In the genomic region with DNA sequence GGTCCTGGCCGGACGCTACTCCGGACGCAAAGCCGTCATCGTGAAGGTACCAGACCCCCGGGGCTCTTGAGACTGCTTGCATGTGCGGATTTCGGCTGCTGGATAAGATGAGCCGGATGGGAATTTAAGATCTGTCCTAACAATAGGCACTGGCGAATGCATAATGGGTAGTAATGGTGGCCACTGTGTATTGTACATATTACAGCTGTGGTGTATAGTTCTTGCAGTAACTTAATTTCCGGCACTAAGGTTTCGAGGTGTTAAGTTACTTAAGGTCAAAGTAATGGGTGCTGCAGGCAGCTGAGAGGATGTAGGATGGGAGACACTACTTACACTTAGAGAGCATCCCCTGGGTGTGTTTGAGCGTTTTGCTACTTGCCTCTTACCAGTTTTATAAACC, we compare ENCODE assay signal across 8 mouse cellular contexts. TPM values are rescaled to one million over a fixed set of nuclear protein-coding genes. Genes with fewer than 3 reads are reported as not detected.
A peak's percentile ranks its signal among the peaks of the same experiment; 100 is the strongest.
DNase-seq lines count a peak whose midpoint lies in the region; ATAC-seq and TF ChIP-seq lines count a peak whose summit lies in the region.

No protein-coding gene starts in this region.

- H3K4me2 ChIP-seq in heart, embryonic 11.5 days: peak overlapping the region; percentile 94
- peak overlapping the region; percentile 97 for H3K4me2 ChIP-seq in forebrain, embryonic 13.5 days
- H3K4me2 ChIP-seq in liver, embryonic 16.5 days (ENCODE audit: low read depth, low read length): peak overlapping the region; percentile 72

- no peak for ATAC-seq in heart, embryonic 11.5 days (replicated peaks; ENCODE audit: insufficient number of reproducible peaks, low FRiP score, low TSS enrichment)
- no peak for ATAC-seq in forebrain, embryonic 13.5 days
- ATAC-seq in liver, embryonic 16.5 days (ENCODE audit: low read depth): no peak

- DNase-seq in heart, adult 18-20 months: no peak
- DNase-seq in ovary, adult 18-20 months (ENCODE audit: low spot score): no peak
- DNase-seq in thymus, adult 18-20 months: no peak
- no peak for DNase-seq in left cerebral cortex, adult 8-10 months (ENCODE audit: low spot score in 2 of 2)

- H3K79me3 ChIP-seq in C2C12 (ENCODE audit: low read depth): peaks cover 29% of the 10 kb centered on the region

- H3K36me3 ChIP-seq in heart, embryonic 11.5 days (ENCODE audit: control insufficient read depth, insufficient read depth, low read length): peaks cover 22% of the 10 kb centered on the region
- peaks cover 37% of the 10 kb centered on the region for H3K36me3 ChIP-seq in C2C12 (ENCODE audit: control insufficient read depth, insufficient read depth)
- H3K36me3 ChIP-seq in forebrain, embryonic 13.5 days (ENCODE audit: poor library complexity, severe bottlenecking): peaks cover 31% of the 10 kb centered on the region
- H3K36me3 ChIP-seq in liver, embryonic 16.5 days (ENCODE audit: control insufficient read depth, insufficient read depth): peaks cover 18% of the 10 kb centered on the region

- peak overlapping the region; percentile 93 for H3K9ac ChIP-seq in heart, embryonic 11.5 days (ENCODE audit: low read depth, low read length)
- H3K9ac ChIP-seq in forebrain, embryonic 13.5 days: peak overlapping the region; percentile 97
- H3K9ac ChIP-seq in liver, embryonic 16.5 days (ENCODE audit: low read depth, low read length): peak overlapping the region; percentile 86

- 1% methylated on average over 14 of the region's 14 CpGs for WGBS in heart, embryonic 11.5 days (ENCODE audit: insufficient replicate concordance)
- WGBS in forebrain, embryonic 13.5 days: under 1% methylated on average over 14 of the region's 14 CpGs
- WGBS in liver, embryonic 16.5 days (ENCODE audit: insufficient replicate concordance): under 1% methylated on average over 14 of the region's 14 CpGs

- peaks cover 34% of the 10 kb centered on the region for H3K79me2 ChIP-seq in C2C12 (ENCODE audit: control insufficient read depth, insufficient read depth)

- H3K9me3 ChIP-seq in heart, embryonic 11.5 days (replicated peaks; ENCODE audit: control insufficient read depth, low read length): no peaks in the 10 kb centered on the region
- H3K9me3 ChIP-seq in forebrain, embryonic 13.5 days (replicated peaks): no peaks in the 10 kb centered on the region
- no peaks in the 10 kb centered on the region for H3K9me3 ChIP-seq in liver, embryonic 16.5 days (replicated peaks; ENCODE audit: control insufficient read depth, low read length)

- peak overlapping the region; percentile 86 for H3ac ChIP-seq in C2C12 (ENCODE audit: control insufficient read depth, insufficient read length, low read depth)

- H3K4me1 ChIP-seq in heart, embryonic 11.5 days (ENCODE audit: control insufficient read depth, insufficient read depth, low read length): peaks cover 4% of the 10 kb centered on the region
- peaks cover 23% of the 10 kb centered on the region for H3K4me1 ChIP-seq in forebrain, embryonic 13.5 days
- peaks cover 20% of the 10 kb centered on the region for H3K4me1 ChIP-seq in liver, embryonic 16.5 days (ENCODE audit: control insufficient read depth, low read depth, low read length)

- H3K27me3 ChIP-seq in heart, embryonic 11.5 days (ENCODE audit: control insufficient read depth, insufficient read depth, low read length): no peaks in the 10 kb centered on the region
- no peaks in the 10 kb centered on the region for H3K27me3 ChIP-seq in C2C12 (ENCODE audit: control insufficient read depth, insufficient read depth, insufficient read length)
- H3K27me3 ChIP-seq in forebrain, embryonic 13.5 days: no peaks in the 10 kb centered on the region
- no peaks in the 10 kb centered on the region for H3K27me3 ChIP-seq in liver, embryonic 16.5 days (ENCODE audit: control insufficient read depth, insufficient read depth, low read depth, low read length)

- no peak for TF ChIP-seq CTCF in C2C12 (IDR thresholded peaks at IDR 0.05; ENCODE audit: control insufficient read depth, insufficient read depth, insufficient read length)

- H3K27ac ChIP-seq in heart, embryonic 11.5 days (ENCODE audit: low read depth, low read length): peak overlapping the region; percentile 94
- H3K27ac ChIP-seq in forebrain, embryonic 13.5 days: peak overlapping the region; percentile 92
- peak overlapping the region; percentile 72 for H3K27ac ChIP-seq in liver, embryonic 16.5 days (ENCODE audit: low read length)

- H3K4me3 ChIP-seq in heart, embryonic 11.5 days (ENCODE audit: low read depth, low read length): peak overlapping the region; percentile 79
- peak overlapping the region; percentile 95 for H3K4me3 ChIP-seq in C2C12 (ENCODE audit: insufficient read depth, poor library complexity, severe bottlenecking)
- peak overlapping the region; percentile 85 for H3K4me3 ChIP-seq in forebrain, embryonic 13.5 days
- peak overlapping the region; percentile 87 for H3K4me3 ChIP-seq in liver, embryonic 16.5 days (ENCODE audit: low read depth, low read length)

TF ChIP-seq in C2C12, 6 proteins besides CTCF, POLR2A, EP300 and RAD21:
- TF ChIP-seq MAX (IDR thresholded peaks at IDR 0.05) (no peak), FOSL1 (IDR thresholded peaks at IDR 0.05; ENCODE audit: insufficient read depth, low read length, poor library complexity, severe bottlenecking) (no peak), CEBPB (IDR thresholded peaks at IDR 0.05; ENCODE audit: low read depth) (no peak), MYOD1 (IDR thresholded peaks at IDR 0.05; ENCODE audit: control insufficient read depth, insufficient read length, low read depth) (no peak), MYOG (IDR thresholded peaks at IDR 0.05; ENCODE audit: control insufficient read depth, extremely low read depth, insufficient read length) (no peak), USF1 (IDR thresholded peaks at IDR 0.05; ENCODE audit: low read depth) (no peak)

RNA-seq across cellular contexts. Expression of gene Rpl27, which starts 0.7 kb away (rescaled TPM):
- 286 and 315 TPM in 2 replicates for polyA plus RNA-seq in heart, embryonic 11.5 days (2014; fragmentation: Nextera tagmentation; extraction: Ambion mirVana)
- 10 to 100 TPM; 45.0 to 48.0 TPM for total RNA-seq in heart, adult 18-20 months (2021)
- 2,812 TPM for polyA plus RNA-seq in C2C12 (2012; fragmentation: generic; extraction: Trizol)
- polyA plus RNA-seq in forebrain, embryonic 13.5 days (2015; fragmentation: Nextera tagmentation; extraction: Ambion mirVana): 338 and 387 TPM in 2 replicates
- polyA plus RNA-seq in liver, embryonic 16.5 days (2015; fragmentation: Nextera tagmentation; extraction: Ambion mirVana): 138 and 160 TPM in 2 replicates
- 10 to 100 TPM; 20.6 to 44.6 (median 32.7) TPM for total RNA-seq in left cerebral cortex, adult 8-10 months (2022)

RNA-seq across cellular contexts. Expression of gene Ifi35, which starts 5.4 kb away (rescaled TPM):
- 10.2 and 11.8 TPM in 2 replicates for polyA plus RNA-seq in heart, embryonic 11.5 days (2014; fragmentation: Nextera tagmentation; extraction: Ambion mirVana)
- 10 to 100 TPM; 14.0 to 16.2 TPM for total RNA-seq in heart, adult 18-20 months (2021)
- 23.4 TPM for polyA plus RNA-seq in C2C12 (2012; fragmentation: generic; extraction: Trizol)
- polyA plus RNA-seq in forebrain, embryonic 13.5 days (2015; fragmentation: Nextera tagmentation; extraction: Ambion mirVana): 2.3 and 2.5 TPM in 2 replicates
- polyA plus RNA-seq in liver, embryonic 16.5 days (2015; fragmentation: Nextera tagmentation; extraction: Ambion mirVana): 22.4 and 26.5 TPM in 2 replicates
- 1 to 10 TPM; 2.8 to 4.8 (median 3.3) TPM for total RNA-seq in left cerebral cortex, adult 8-10 months (2022)

RNA-seq across cellular contexts. Expression of gene Ptges3l, which starts 17.6 kb away (rescaled TPM):
- 75.3 and 82.6 TPM in 2 replicates for polyA plus RNA-seq in heart, embryonic 11.5 days (2014; fragmentation: Nextera tagmentation; extraction: Ambion mirVana)
- 10 to 100 TPM; 52.7 to 61.5 TPM for total RNA-seq in heart, adult 18-20 months (2021)
- 19.2 TPM for polyA plus RNA-seq in C2C12 (2012; fragmentation: generic; extraction: Trizol)
- polyA plus RNA-seq in forebrain, embryonic 13.5 days (2015; fragmentation: Nextera tagmentation; extraction: Ambion mirVana): 1.2 TPM in 2 replicates
- 0.82 and 2.0 TPM in 2 replicates for polyA plus RNA-seq in liver, embryonic 16.5 days (2015; fragmentation: Nextera tagmentation; extraction: Ambion mirVana)
- total RNA-seq in left cerebral cortex, adult 8-10 months (2022): 1 to 10 TPM; 2.1 to 3.5 (median 3.1) TPM

RNA-seq across cellular contexts. Expression of gene Rundc1, which starts 17.9 kb away (rescaled TPM):
- polyA plus RNA-seq in heart, embryonic 11.5 days (2014; fragmentation: Nextera tagmentation; extraction: Ambion mirVana): 9.6 and 12.9 TPM in 2 replicates
- 10 to 100 TPM; 11.0 to 11.2 TPM for total RNA-seq in heart, adult 18-20 months (2021)
- polyA plus RNA-seq in C2C12 (2012; fragmentation: generic; extraction: Trizol): 10.4 TPM
- 24.2 and 26.3 TPM in 2 replicates for polyA plus RNA-seq in forebrain, embryonic 13.5 days (2015; fragmentation: Nextera tagmentation; extraction: Ambion mirVana)
- 4.7 and 5.2 TPM in 2 replicates for polyA plus RNA-seq in liver, embryonic 16.5 days (2015; fragmentation: Nextera tagmentation; extraction: Ambion mirVana)
- total RNA-seq in left cerebral cortex, adult 8-10 months (2022): 10 to 100 TPM; 31.1 to 37.3 (median 34.4) TPM

RNA-seq across cellular contexts. Expression of gene Gm27029, which starts 18.2 kb away (rescaled TPM):
- polyA plus RNA-seq in heart, embryonic 11.5 days (2014; fragmentation: Nextera tagmentation; extraction: Ambion mirVana): 17.5 and 18.7 TPM in 2 replicates
- total RNA-seq in heart, adult 18-20 months (2021): 10 to 100 TPM in 1 of 2 experiments, 1 to 10 TPM in 1; 6.0 to 10.3 TPM
- 5.2 TPM for polyA plus RNA-seq in C2C12 (2012; fragmentation: generic; extraction: Trizol)
- polyA plus RNA-seq in forebrain, embryonic 13.5 days (2015; fragmentation: Nextera tagmentation; extraction: Ambion mirVana): 7.6 and 8.0 TPM in 2 replicates
- polyA plus RNA-seq in liver, embryonic 16.5 days (2015; fragmentation: Nextera tagmentation; extraction: Ambion mirVana): 2.2 TPM in 2 replicates
- total RNA-seq in left cerebral cortex, adult 8-10 months (2022): 1 to 10 TPM; 4.4 to 6.6 (median 5.2) TPM
